Mouse (Mus musculus) E14TG2a.4 (cell line): ENCODE results near the gene Tpcn1.

ENCODE experiments used
- CTCF ChIP-seq: conservative IDR thresholded peaks from 2 replicates; pipeline ENCODE4 v1.5.1; 2014; ENCODE audit warnings: low read length
- NANOG ChIP-seq: IDR thresholded peaks from 2 replicates; pipeline ENCODE4 v1.6.1; 2014; ENCODE audit warnings: borderline replicate concordance, low read length, mixed read lengths
- POU5F1 ChIP-seq: IDR thresholded peaks from 2 replicates; pipeline ENCODE4 v1.6.1; 2014; ENCODE audit warnings: low read length, borderline replicate concordance

DNA sequence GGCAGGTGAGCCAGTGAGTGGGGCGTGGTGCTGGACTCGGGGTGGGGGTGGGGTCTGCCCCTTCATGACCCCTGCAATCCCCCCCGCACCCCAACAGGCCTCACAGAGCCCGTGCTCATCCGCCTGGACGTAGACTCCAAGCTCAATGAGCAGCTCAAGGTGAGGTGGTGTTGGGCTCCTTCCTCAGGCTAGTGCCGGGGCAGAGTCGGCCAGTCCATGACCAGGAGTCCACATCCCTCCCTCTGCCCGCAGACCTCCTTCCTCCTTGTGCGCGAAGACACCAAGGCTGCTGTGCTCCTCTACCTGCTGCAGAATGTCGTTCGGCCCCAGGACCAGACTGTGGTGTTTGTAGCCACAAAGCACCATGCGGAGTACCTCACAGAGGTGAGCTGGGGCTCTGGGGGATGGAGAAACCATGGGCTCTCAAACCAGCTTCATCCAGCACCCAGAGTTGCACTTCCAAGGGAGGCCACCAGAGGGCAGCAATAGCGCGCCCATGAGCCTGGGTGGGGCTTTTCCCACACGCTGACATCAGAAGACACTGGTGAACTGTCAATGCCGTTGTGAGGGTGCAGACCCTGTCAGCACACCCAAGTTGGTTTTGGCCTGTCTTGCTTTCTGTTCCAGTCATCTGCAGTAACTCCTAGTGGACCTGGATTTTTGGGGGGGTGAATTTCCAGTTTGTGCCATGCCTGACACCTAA lies 32.1 kb upstream of the Tpcn1 start:
- TF ChIP-seq CTCF, result peak; percentile 99
- TF ChIP-seq POU5F1, result no peak
- TF ChIP-seq NANOG, result no peak
